Mouse (Mus musculus): ENCODE measurements around the gene Col4a3. TPM values are rescaled to one million over a fixed set of nuclear protein-coding genes. Genes with fewer than 3 reads are reported as not detected.

Gene Col4a3
- polyA plus RNA-seq, 1 experiment, result not detected

GRCm38 (mm10) chr1:82560223-82560622, 26.5 kb upstream of the Col4a3 start:
- TF ChIP-seq POLR2A (IDR thresholded peaks at IDR 0.05; ENCODE audit: insufficient read depth, low read depth, low read length), result no peak
- TF ChIP-seq CTCF (IDR thresholded peaks at IDR 0.05; ENCODE audit: insufficient read depth, low read depth, low read length), result no peak
- Histone ChIP-seq H3K4me1 (ENCODE audit: control insufficient read depth, insufficient read depth, low read length) (no peaks in the 10 kb centered on the region), H3K4me3 (ENCODE audit: insufficient read depth, low read depth, low read length) (no peak overlapping the region), H3K27ac (ENCODE audit: insufficient read depth, low read depth, low read length) (no peak overlapping the region)
- 85% methylated on average over 4 of the region's 4 CpGs for WGBS

GRCm38 (mm10) chr1:82569405-82569804, 17.3 kb upstream of the Col4a3 start:
- Histone ChIP-seq H3K4me1 (ENCODE audit: control insufficient read depth, insufficient read depth, low read length) (no peaks in the 10 kb centered on the region), H3K27ac (ENCODE audit: insufficient read depth, low read depth, low read length) (no peak overlapping the region), H3K4me3 (ENCODE audit: insufficient read depth, low read depth, low read length) (no peak overlapping the region)
- no peak for TF ChIP-seq POLR2A (IDR thresholded peaks at IDR 0.05; ENCODE audit: insufficient read depth, low read depth, low read length)
- no peak for TF ChIP-seq CTCF (IDR thresholded peaks at IDR 0.05; ENCODE audit: insufficient read depth, low read depth, low read length)
- 96% methylated on average over 4 of the region's 4 CpGs for WGBS

GRCm38 (mm10) chr1:82571758-82572157, 15.0 kb upstream of the Col4a3 start:
- 81% methylated on average over 1 of the region's 1 CpGs for WGBS
- no peak overlapping the region for H3K4me3 ChIP-seq (ENCODE audit: insufficient read depth, low read depth, low read length)
- no peak for TF ChIP-seq CTCF (IDR thresholded peaks at IDR 0.05; ENCODE audit: insufficient read depth, low read depth, low read length)
- TF ChIP-seq POLR2A (IDR thresholded peaks at IDR 0.05; ENCODE audit: insufficient read depth, low read depth, low read length), result no peak
- no peak overlapping the region for H3K27ac ChIP-seq (ENCODE audit: insufficient read depth, low read depth, low read length)
- H3K4me1 ChIP-seq (ENCODE audit: control insufficient read depth, insufficient read depth, low read length), result no peaks in the 10 kb centered on the region

GRCm38 (mm10) chr1:82575681-82576080, 11.0 kb upstream of the Col4a3 start:
- TF ChIP-seq POLR2A (IDR thresholded peaks at IDR 0.05; ENCODE audit: insufficient read depth, low read depth, low read length) (no peak), CTCF (IDR thresholded peaks at IDR 0.05; ENCODE audit: insufficient read depth, low read depth, low read length) (no peak)
- Histone ChIP-seq H3K4me1 (ENCODE audit: control insufficient read depth, insufficient read depth, low read length) (no peaks in the 10 kb centered on the region), H3K4me3 (ENCODE audit: insufficient read depth, low read depth, low read length) (no peak overlapping the region), H3K27ac (ENCODE audit: insufficient read depth, low read depth, low read length) (no peak overlapping the region)
- WGBS, result 90% methylated on average over 3 of the region's 3 CpGs

GRCm38 (mm10) chr1:82576182-82576581, 10.5 kb upstream of the Col4a3 start:
- Histone ChIP-seq H3K4me1 (ENCODE audit: control insufficient read depth, insufficient read depth, low read length) (no peaks in the 10 kb centered on the region), H3K4me3 (ENCODE audit: insufficient read depth, low read depth, low read length) (no peak overlapping the region), H3K27ac (ENCODE audit: insufficient read depth, low read depth, low read length) (no peak overlapping the region)
- 78% methylated on average over 2 of the region's 2 CpGs for WGBS
- TF ChIP-seq CTCF (IDR thresholded peaks at IDR 0.05; ENCODE audit: insufficient read depth, low read depth, low read length) (no peak), POLR2A (IDR thresholded peaks at IDR 0.05; ENCODE audit: insufficient read depth, low read depth, low read length) (no peak)

GRCm38 (mm10) chr1:82577339-82577738, 9.4 kb upstream of the Col4a3 start:
- H3K27ac ChIP-seq (ENCODE audit: insufficient read depth, low read depth, low read length), result no peak overlapping the region
- no peak for TF ChIP-seq POLR2A (IDR thresholded peaks at IDR 0.05; ENCODE audit: insufficient read depth, low read depth, low read length)
- TF ChIP-seq CTCF (IDR thresholded peaks at IDR 0.05; ENCODE audit: insufficient read depth, low read depth, low read length), result no peak
- no peaks in the 10 kb centered on the region for H3K4me1 ChIP-seq (ENCODE audit: control insufficient read depth, insufficient read depth, low read length)
- 92% methylated on average over 10 of the region's 10 CpGs for WGBS
- no peak overlapping the region for H3K4me3 ChIP-seq (ENCODE audit: insufficient read depth, low read depth, low read length)

- Histone ChIP-seq H3K4me1 (ENCODE audit: control insufficient read depth, insufficient read depth, low read length) (no peaks in the 10 kb centered on the region), H3K4me3 (ENCODE audit: insufficient read depth, low read depth, low read length) (no peak overlapping the region), H3K27ac (ENCODE audit: insufficient read depth, low read depth, low read length) (no peak overlapping the region)
- TF ChIP-seq POLR2A (IDR thresholded peaks at IDR 0.05; ENCODE audit: insufficient read depth, low read depth, low read length), result no peak
- 60% methylated on average over 3 of the region's 3 CpGs for WGBS
These were observed 8.8 kb upstream of the Col4a3 start for GRCm38 (mm10) chr1:82577915-82578314.

GRCm38 (mm10) chr1:82578320-82578719, 8.4 kb upstream of the Col4a3 start:
- no peak overlapping the region for H3K27ac ChIP-seq (ENCODE audit: insufficient read depth, low read depth, low read length)
- no peak for TF ChIP-seq POLR2A (IDR thresholded peaks at IDR 0.05; ENCODE audit: insufficient read depth, low read depth, low read length)
- no peak for TF ChIP-seq CTCF (IDR thresholded peaks at IDR 0.05; ENCODE audit: insufficient read depth, low read depth, low read length)
- 66% methylated on average over 4 of the region's 4 CpGs for WGBS

GRCm38 (mm10) chr1:82585981-82586380, 740 bp upstream of the Col4a3 start:
- WGBS, result 70% methylated on average over 7 of the region's 7 CpGs
- no peak overlapping the region for H3K4me3 ChIP-seq (ENCODE audit: insufficient read depth, low read depth, low read length)
- peaks cover 10% of the 10 kb centered on the region for H3K4me1 ChIP-seq (ENCODE audit: control insufficient read depth, insufficient read depth, low read length)
- no peak overlapping the region for H3K27ac ChIP-seq (ENCODE audit: insufficient read depth, low read depth, low read length)
- no peak for TF ChIP-seq POLR2A (IDR thresholded peaks at IDR 0.05; ENCODE audit: insufficient read depth, low read depth, low read length)
- no peak for TF ChIP-seq CTCF (IDR thresholded peaks at IDR 0.05; ENCODE audit: insufficient read depth, low read depth, low read length)

More at GRCm38 (mm10) chr1:82578320-82578719, 8.4 kb upstream of the Col4a3 start:
- H3K4me1 ChIP-seq (ENCODE audit: control insufficient read depth, insufficient read depth, low read length), result no peaks in the 10 kb centered on the region
- H3K4me3 ChIP-seq (ENCODE audit: insufficient read depth, low read depth, low read length), result no peak overlapping the region

GRCm38 (mm10) chr1:82590266-82590665, 3.5 kb downstream of the Col4a3 start:
- Histone ChIP-seq H3K4me1 (ENCODE audit: control insufficient read depth, insufficient read depth, low read length) (peaks cover 10% of the 10 kb centered on the region), H3K4me3 (ENCODE audit: insufficient read depth, low read depth, low read length) (no peak overlapping the region), H3K27ac (ENCODE audit: insufficient read depth, low read depth, low read length) (no peak overlapping the region)
- no peak for TF ChIP-seq CTCF (IDR thresholded peaks at IDR 0.05; ENCODE audit: insufficient read depth, low read depth, low read length)
- TF ChIP-seq POLR2A (IDR thresholded peaks at IDR 0.05; ENCODE audit: insufficient read depth, low read depth, low read length), result no peak
- 85% methylated on average over 4 of the region's 4 CpGs for WGBS
